Mouse (Mus musculus): Measurements from ENCODE around the gene Ogfod2.

Gene Ogfod2

DNA sequence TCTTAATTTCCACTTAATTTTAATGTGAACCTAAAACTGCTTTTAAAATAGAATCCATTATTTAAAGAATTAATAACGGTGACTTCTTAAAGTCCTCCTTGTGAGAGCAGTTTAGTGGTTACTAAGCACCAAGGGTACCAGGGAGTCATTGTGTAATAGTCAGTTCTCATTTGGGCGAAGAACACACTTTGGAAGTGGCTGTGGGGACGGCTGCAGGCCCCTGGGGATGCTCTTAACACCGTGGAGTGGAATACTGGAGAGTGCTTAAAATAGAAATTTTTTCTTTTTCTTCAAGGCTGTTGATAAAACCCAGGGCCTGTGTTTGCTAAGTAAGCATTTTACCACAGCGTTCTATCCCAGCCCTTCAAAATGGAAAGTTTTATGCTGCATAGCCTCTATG is 43.8 kb downstream of the Ogfod2 start:
- DNase-seq (ENCODE audit: low spot score): no peak

- DNase-seq (ENCODE audit: low spot score): no peak
These were observed 46.2 kb downstream of the Ogfod2 start for GRCm38 (mm10) chr5:124158305-124158704.

- DNase-seq (ENCODE audit: low spot score): no peak
These were observed 47.4 kb downstream of the Ogfod2 start for GRCm38 (mm10) chr5:124159453-124159852.

- DNase-seq (ENCODE audit: low spot score): peak; percentile 39
These were observed 49.7 kb downstream of the Ogfod2 start for GRCm38 (mm10) chr5:124161831-124162230.

- peak; percentile 90 for DNase-seq (ENCODE audit: low spot score)
These were observed 50.5 kb downstream of the Ogfod2 start for GRCm38 (mm10) chr5:124162577-124162976.

DNA sequence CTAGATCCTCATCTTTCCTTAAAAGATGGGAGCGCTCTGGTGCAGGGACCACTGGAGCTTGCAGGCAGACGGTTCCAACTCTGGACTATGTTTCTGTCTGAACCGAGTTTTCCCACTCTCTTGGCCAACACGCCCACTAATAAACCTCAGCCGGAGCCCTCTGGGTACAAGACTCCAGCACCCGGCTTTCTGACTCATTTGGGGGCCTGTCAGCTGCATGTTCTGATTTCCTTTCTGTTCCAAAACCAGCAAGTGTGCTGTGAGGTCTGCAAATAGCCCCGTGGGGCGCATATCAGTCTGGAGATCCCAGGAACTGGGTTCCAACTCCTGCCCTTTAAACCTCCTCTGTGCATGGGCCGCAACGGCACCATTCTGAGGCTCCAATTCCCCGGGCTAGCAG is 51.3 kb downstream of the Ogfod2 start:
- no peak for DNase-seq (ENCODE audit: low spot score)
